Mouse (Mus musculus) kidney, postnatal 10 days (tissue): Measurements from ENCODE around the gene Asic2.

Experiments
- DNase-seq: peaks from one replicate; pipeline ENCODE4 v3.0.0; 2021; ENCODE audit warnings: mixed read lengths

The Asic2 gene

DNA sequence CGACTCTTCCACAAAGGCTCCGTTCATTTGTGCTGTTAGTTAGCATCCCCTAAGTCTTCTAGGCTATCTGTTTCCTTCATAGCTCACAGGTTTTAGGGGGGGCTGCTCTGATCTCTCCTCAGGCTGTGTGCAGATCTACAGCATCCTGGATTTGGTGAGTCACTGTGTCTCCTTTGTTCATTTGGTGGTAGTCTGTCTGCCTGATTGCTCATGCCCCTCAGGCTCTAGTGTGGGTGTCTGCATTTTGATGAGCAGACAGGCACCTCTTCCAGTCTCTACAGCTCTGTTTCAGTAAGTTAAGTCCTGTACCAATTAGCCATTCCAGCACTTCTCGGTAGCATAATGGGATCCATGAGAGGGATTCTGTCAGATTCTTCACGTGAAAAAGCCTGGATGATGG lies 129.8 kb downstream of the Asic2 start:
- DNase-seq = no peak

DNA sequence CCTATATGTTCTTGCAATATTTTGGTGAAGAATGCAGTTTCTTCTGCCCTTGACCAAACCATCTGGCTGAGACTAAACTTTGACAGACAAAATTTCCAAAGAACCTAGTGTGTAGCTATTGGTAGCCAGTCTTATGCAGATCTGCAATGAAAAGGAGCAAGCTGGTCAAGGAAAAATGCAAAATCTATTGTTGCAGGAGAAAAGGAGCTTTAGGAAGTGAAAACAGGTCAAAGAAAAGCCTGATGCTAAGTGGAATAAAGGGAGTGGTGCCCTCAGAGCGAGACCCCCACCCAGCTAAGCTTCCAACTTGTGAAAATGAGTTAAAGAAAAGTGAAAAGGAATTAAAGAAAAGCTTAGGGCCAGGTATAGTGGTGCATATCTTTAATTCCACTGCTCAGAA lies 135.9 kb downstream of the Asic2 start:
- no peak for DNase-seq

GRCm38 (mm10) chr11:81816531-81816930 lies 151.7 kb downstream of the Asic2 start:
- DNase-seq = no peak

GRCm38 (mm10) chr11:81814816-81815215 lies 153.4 kb downstream of the Asic2 start:
- DNase-seq = no peak

DNA sequence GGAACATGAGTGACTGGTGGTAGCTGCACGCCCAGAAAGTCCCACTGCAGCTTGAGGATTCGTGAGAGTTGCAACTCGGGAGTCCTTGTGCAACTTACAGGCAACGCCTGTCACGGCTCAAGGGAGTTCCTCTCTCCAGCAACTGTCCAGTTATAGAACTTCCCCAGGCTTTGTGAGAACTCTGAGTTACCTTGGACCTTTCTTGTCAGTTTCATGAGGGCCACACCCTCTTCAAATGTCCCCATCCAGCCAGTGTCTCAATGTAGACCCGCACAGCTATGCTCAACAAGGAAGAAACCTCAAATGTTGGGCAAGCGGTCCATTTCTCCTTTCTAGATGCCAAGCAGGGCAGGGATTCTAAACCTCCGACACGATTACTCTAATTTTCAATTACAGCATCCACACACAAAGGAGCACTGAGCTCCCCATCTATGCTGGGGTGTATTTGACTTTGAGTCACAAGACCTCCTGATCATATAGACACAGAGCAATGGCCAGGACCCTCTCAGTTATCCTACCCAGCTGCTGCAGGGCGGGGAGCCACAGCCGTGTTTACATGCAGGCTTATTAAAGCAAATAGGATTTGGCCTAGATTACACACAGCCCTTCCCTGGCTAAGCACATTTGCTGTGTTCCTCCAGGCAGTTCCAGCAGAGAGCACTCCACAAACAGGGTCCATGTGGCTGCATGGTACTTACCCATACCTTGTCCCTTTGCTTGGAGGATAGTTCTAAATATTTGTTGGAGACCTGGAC lies 161.2 kb downstream of the Asic2 start:
- no peak for DNase-seq

DNA sequence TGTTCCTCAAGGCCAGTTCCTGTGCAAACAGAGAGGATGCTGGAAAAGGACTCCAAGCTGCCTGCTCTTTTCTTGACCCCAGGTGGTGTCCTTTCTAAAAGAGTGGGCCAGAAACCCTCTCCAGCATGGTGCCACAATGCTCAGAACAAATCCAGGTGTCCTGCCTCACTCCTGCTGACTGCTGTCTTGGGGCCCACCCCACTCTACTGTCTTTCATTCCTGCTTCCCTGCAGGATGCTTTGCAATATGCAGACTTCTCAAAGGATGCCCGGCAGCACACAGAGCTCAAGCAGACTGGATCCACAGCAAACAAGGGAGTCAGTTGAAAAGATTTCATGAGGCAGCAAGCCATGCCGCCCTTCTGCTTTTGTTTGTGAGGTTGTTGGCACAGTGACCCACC lies 164.7 kb downstream of the Asic2 start:
- DNase-seq = no peak

- no peak for DNase-seq
Measured at GRCm38 (mm10) chr11:81802614-81803013, 165.6 kb downstream of the Asic2 start.

GRCm38 (mm10) chr11:81800899-81801298 lies 167.4 kb downstream of the Asic2 start:
- DNase-seq = no peak

- no peak for DNase-seq
Measured at GRCm38 (mm10) chr11:81793588-81793987, 174.7 kb downstream of the Asic2 start.

DNA sequence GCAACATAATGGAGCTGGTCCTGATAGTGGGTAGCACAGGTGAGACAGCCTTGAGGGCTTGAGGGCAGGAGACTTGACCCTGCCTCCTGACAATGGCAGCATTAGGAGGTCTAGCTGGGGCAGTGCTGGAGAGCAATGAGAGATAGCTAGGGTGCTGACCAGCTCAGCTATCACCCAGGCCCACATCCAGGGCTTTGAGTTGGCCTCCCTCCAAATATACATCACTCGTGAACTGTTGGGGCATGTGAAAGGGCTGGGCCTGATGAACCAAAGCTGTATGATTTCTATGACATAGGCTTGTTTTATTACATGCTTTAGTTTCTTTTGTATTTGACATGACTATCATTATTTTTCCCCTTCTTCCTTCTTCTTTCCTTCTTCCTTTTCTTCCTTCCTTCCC lies 176.7 kb downstream of the Asic2 start:
- DNase-seq = no peak

GRCm38 (mm10) chr11:81780596-81780995 lies 187.7 kb downstream of the Asic2 start:
- DNase-seq = no peak

DNA sequence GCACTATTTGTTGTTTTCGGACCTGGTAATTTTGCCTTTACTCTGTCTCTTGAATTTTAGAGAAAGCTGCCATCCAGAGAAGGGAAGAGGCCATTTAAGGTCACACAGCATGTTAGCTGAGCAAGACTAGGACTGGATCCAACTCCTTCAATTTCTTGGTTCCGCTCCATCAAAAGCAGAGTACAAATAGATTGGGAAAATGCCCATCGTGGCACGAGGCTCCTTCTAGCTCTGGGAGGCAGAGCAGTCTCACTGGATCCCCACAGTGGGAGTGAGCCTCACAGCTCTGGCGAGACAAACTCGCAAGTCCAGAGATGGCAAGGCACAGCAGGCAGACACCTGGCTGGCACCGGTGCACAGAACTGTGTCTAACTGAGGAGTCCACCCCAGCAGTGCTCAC lies 188.4 kb downstream of the Asic2 start:
- peak; percentile 12 for DNase-seq

GRCm38 (mm10) chr11:81771195-81771895 lies 196.9 kb downstream of the Asic2 start:
- no peak for DNase-seq

- DNase-seq = no peak
Measured at GRCm38 (mm10) chr11:81769691-81770260, 198.5 kb downstream of the Asic2 start.

GRCm38 (mm10) chr11:81768305-81768704 lies 200.0 kb downstream of the Asic2 start:
- no peak for DNase-seq

- no peak for DNase-seq
Measured at GRCm38 (mm10) chr11:81767781-81768180, 200.5 kb downstream of the Asic2 start.

DNA sequence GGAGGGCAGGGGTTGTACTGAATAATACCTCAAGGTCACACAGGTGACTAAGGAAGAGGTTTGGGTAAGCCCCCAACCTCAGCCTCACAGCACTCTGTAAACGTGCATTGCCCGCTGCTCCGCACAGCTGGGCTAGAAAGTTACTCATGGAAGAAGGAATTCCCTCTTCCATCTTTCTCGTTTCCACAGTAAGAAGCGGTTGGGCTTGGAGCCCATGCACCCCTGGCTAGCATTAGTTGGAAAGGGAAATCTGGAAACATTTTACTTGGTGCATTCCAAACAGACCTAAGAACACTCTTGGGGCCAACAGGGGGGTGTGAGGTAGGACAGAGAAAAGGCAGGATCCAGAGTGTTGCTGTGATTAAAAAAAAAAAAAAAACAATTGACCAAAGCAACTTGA lies 203.0 kb downstream of the Asic2 start:
- DNase-seq = no peak

DNA sequence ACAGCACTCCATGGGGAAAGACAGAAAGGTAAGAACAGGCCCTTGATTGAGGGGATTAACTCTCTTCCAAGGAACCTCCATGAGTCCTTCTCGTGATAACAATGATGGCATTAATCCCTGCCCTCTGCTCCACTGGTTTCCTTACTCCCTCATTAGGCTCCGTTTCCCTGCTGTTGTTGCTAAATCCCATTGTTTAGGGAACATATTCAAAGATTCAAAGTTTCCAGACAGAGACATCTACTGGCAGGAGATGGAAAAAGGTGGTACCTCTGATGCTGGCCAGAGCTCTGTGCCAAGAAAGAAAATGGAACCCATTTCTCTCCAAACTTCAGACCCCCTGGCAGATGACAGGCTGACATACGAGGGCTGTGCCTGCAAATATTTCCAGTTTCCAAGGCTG lies 203.5 kb downstream of the Asic2 start:
- no peak for DNase-seq

- no peak for DNase-seq
Measured at GRCm38 (mm10) chr11:81757221-81757620, 211.0 kb downstream of the Asic2 start.

- no peak for DNase-seq
Measured at GRCm38 (mm10) chr11:81750876-81751275, 217.4 kb downstream of the Asic2 start.

DNA sequence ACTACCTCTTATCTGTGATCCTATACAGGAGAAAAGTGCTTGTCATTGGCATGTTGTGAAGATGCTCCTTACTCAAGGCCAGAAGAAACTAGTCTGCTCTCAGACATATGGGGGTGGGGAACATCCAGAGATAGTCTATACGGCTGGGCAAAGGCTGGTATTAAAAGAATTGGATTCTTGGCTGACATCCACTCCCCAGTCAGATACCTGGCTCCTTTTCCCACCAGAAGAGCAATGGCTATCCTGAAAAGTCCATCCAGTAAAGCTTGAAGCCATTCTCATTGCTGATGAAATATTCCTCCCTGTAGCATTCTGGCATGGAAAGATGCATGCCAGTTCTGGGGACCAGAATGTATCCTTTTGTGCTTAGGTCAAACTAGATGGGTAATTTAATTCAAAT lies 218.2 kb downstream of the Asic2 start:
- DNase-seq = no peak

DNA sequence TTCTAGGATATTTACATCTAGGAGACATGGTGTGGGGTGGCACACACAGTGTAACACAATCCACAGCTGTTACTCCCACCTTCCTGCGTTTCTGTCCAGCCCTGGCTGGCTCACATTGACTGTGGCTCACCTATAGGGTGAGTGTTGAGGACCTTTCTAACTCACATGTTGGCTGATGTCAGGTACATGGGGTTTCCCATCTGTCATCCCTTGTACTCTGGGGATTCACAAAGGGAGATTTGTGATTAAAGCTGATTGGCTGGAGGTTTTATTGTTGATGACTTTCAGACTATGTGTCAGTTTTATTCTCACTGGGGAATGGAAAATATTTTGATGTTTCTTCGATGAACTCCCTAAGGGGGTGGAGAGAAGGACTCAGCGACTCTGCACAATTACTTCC lies 229.3 kb downstream of the Asic2 start:
- DNase-seq = no peak

- no peak for DNase-seq
Measured at GRCm38 (mm10) chr11:81737777-81738176, 230.5 kb downstream of the Asic2 start.

DNA sequence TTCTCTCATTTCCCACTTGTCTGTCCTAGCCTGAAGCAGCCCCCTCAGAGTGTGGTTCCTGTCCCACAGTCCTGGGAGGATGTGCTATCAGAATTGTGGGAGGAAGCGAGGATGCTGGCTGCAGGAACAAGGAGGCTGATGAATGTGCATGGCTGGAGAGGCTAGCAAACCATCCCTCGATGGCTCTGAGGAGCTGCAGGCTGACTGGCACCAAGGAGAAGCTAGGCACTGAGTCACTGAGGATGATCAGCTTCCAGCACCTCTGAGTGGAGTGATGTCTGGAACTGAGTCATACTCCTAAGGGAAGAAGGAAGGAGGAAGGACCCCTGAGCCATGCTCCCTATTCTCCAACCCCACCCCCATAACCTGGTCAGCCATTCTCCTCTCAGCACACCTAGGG lies 246.2 kb downstream of the Asic2 start:
- DNase-seq = no peak
